Comparison of ENCODE assay signal across 20 mouse cellular contexts in the genomic region with DNA sequence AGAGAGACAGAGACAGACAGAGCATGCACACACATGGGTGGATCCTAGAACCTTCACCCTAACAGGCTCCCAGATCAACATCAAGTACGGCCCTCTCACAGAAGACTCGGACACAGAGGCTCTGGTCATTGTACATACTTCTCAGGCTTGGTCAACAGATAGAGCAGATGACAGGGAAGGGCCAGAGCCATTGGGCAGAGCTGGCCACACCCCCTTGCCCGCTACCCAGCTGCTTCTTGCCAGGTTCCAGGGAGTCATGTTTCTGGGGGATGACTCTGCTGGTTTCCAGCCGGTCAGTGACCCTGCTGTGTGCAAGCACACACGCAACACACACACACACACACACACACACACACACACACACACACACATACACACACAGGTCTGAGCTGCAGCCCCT. TPM values are rescaled to one million over a fixed set of nuclear protein-coding genes. Genes with fewer than 3 reads are reported as not detected.
A peak's percentile ranks its signal among the peaks of the same experiment; 100 is the strongest.
DNase-seq lines count a peak whose midpoint lies in the region; ATAC-seq lines count a peak whose summit lies in the region.
"Had no signal": no experiment of that assay in that cellular context is flagged by ENCODE, and none has a peak within 500 bp of the region (broad histone marks: within the 10 kb centered on the region; RNA-seq: fewer than 3 reads in every experiment).

No protein-coding gene starts in this region.

- DNase-seq in adrenal gland, postnatal 14 days: peak; percentile 66
- DNase-seq in adrenal gland, postnatal 4 days (ENCODE audit: low spot score in 2 of 2): no peak
- no peak for DNase-seq in kidney, postnatal 25 days
- peak; percentile 78 for DNase-seq in 416B (ENCODE audit: low read depth)
- DNase-seq in gastrocnemius, postnatal 25 days: peak; percentile 83
- no peak for DNase-seq in left cerebral cortex, postnatal 36 days (ENCODE audit: low spot score in 2 of 2)
- DNase-seq: B cell, adult 2 months; cerebellum, adult 2 months; lung, embryonic 14.5 days; right cerebral cortex, adult 18-20 months had no signal

- ATAC-seq in kidney, embryonic 16.5 days (ENCODE audit: low FRiP score, low TSS enrichment): 0 out of 2 replicates have a peak, but pooled peaks have one; percentile 21
- ATAC-seq in erythroid progenitor cell, adult 5-6 weeks (replicated peaks; ENCODE audit: low FRiP score, poor library complexity, severe bottlenecking): no peak
- ATAC-seq: intestine, embryonic 16.5 days had no signal

- H3K4me3 ChIP-seq in kidney, embryonic 16.5 days (ENCODE audit: low read length): no peak overlapping the region
- H3K4me3 ChIP-seq: heart, embryonic 12.5 days had no signal

- no peaks in the 10 kb centered on the region for H3K9me3 ChIP-seq in kidney, embryonic 16.5 days (ENCODE audit: low read length)
- H3K9me3 ChIP-seq: heart, embryonic 12.5 days had no signal

- H3K27me3 ChIP-seq in kidney, embryonic 16.5 days (ENCODE audit: insufficient read depth, low read length): no peaks in the 10 kb centered on the region

- 0 out of 2 replicates have a peak, but pooled peaks cover 4% of the 10 kb centered on the region for H3K4me1 ChIP-seq in kidney, embryonic 16.5 days (ENCODE audit: insufficient read depth, low read length)

- 30% methylated on average over 5 of the region's 5 CpGs for WGBS in kidney, embryonic 16.5 days

- no peak overlapping the region for H3K27ac ChIP-seq in kidney, embryonic 16.5 days (ENCODE audit: low read length)

- no peak overlapping the region for H3K9ac ChIP-seq in kidney, embryonic 16.5 days (replicated peaks; ENCODE audit: low read length)
- H3K9ac ChIP-seq: heart, embryonic 12.5 days; lung, embryonic 14.5 days had no signal

- H3K36me3 ChIP-seq in kidney, embryonic 16.5 days (ENCODE audit: insufficient read depth, low read length): no peaks in the 10 kb centered on the region
- H3K36me3 ChIP-seq: heart, embryonic 12.5 days had no signal

- intact Hi-C loops in left cerebral cortex, postnatal 36 days (cut with DNase I): no loop called here

- no peak overlapping the region for H3K4me2 ChIP-seq in kidney, embryonic 16.5 days (replicated peaks; ENCODE audit: low read depth, low read length)
- H3K4me2 ChIP-seq: heart, embryonic 12.5 days; lung, embryonic 14.5 days; midbrain, embryonic 11.5 days had no signal

RNA-seq across cellular contexts. Expression of gene Scn4a, which starts 2.2 kb away (rescaled TPM):
- 0.44 and 0.49 TPM in 2 replicates for total RNA-seq in adrenal gland, postnatal 14 days (2021)
- 1 to 10 TPM; 1.0 to 3.0 TPM for total RNA-seq in adrenal gland, postnatal 4 days (2021)
- polyA plus RNA-seq in kidney, embryonic 16.5 days (2015; fragmentation: Nextera tagmentation; extraction: Ambion mirVana): 0.41 and 0.47 TPM in 2 replicates
- 100 to 1,000 TPM; 310 to 342 TPM for total RNA-seq in gastrocnemius, postnatal 25 days (2021)
- total RNA-seq in left cerebral cortex, postnatal 36 days (2021): not detected
- total RNA-seq in erythroid progenitor cell, adult 5-6 weeks (2015; ENCODE audit: low replicate concordance): 0.84 TPM in 1 of 2 replicates, not detected in the other
- 0.39 TPM in 1 of 2 replicates, not detected in the other for total RNA-seq in erythroid progenitor cell, adult 5-6 weeks (2017; ENCODE audit: low replicate concordance)
- total RNA-seq: hematopoietic stem cell, adult 5-6 weeks had no signal
- polyA plus RNA-seq: intestine, embryonic 16.5 days; midbrain, embryonic 11.5 days had no signal

RNA-seq across cellular contexts. Expression of gene Prr29, which starts 14.4 kb away (rescaled TPM):
- not detected in 2 replicates for total RNA-seq in adrenal gland, postnatal 14 days (2021)
- not detected for total RNA-seq in adrenal gland, postnatal 4 days (2021)
- polyA plus RNA-seq in kidney, embryonic 16.5 days (2015; fragmentation: Nextera tagmentation; extraction: Ambion mirVana): 0.36 and 0.39 TPM in 2 replicates
- 1 to 10 TPM; 7.0 to 8.0 TPM for total RNA-seq in gastrocnemius, postnatal 25 days (2021)
- not detected for total RNA-seq in left cerebral cortex, postnatal 36 days (2021)
- total RNA-seq in erythroid progenitor cell, adult 5-6 weeks (2015; ENCODE audit: low replicate concordance): not detected in 2 replicates
- not detected in 2 replicates for total RNA-seq in erythroid progenitor cell, adult 5-6 weeks (2017; ENCODE audit: low replicate concordance)
- total RNA-seq: ES-E14; hematopoietic stem cell, adult 5-6 weeks; left cerebral cortex, postnatal 10 days had no signal
- polyA plus RNA-seq: embryonic facial prominence, embryonic 11.5 days; heart, embryonic 12.5 days; midbrain, embryonic 11.5 days had no signal

RNA-seq across cellular contexts. Expression of gene Cd79b, which starts 36.3 kb away (rescaled TPM):
- 5.5 and 33.1 TPM in 2 replicates for total RNA-seq in adrenal gland, postnatal 14 days (2021)
- total RNA-seq in adrenal gland, postnatal 4 days (2021): 1 to 10 TPM; 2.8 to 5.2 TPM
- 6.9 and 7.2 TPM in 2 replicates for polyA plus RNA-seq in kidney, embryonic 16.5 days (2015; fragmentation: Nextera tagmentation; extraction: Ambion mirVana)
- total RNA-seq in gastrocnemius, postnatal 25 days (2021): under 1 TPM; 0.51 to 0.70 TPM
- total RNA-seq in left cerebral cortex, postnatal 36 days (2021): under 1 TPM; 0.27 to 0.34 TPM
- total RNA-seq in erythroid progenitor cell, adult 5-6 weeks (2015; ENCODE audit: low replicate concordance): 110 and 129 TPM in 2 replicates
- 29.3 and 46.0 TPM in 2 replicates for total RNA-seq in erythroid progenitor cell, adult 5-6 weeks (2017; ENCODE audit: low replicate concordance)

RNA-seq across cellular contexts. Expression of gene Icam2, which starts 37.0 kb away (rescaled TPM):
- 24.6 and 27.6 TPM in 2 replicates for total RNA-seq in adrenal gland, postnatal 14 days (2021)
- 10 to 100 TPM; 21.8 to 24.3 TPM for total RNA-seq in adrenal gland, postnatal 4 days (2021)
- 87.8 and 95.9 TPM in 2 replicates for polyA plus RNA-seq in kidney, embryonic 16.5 days (2015; fragmentation: Nextera tagmentation; extraction: Ambion mirVana)
- 1 to 10 TPM; 4.3 to 7.2 TPM for total RNA-seq in gastrocnemius, postnatal 25 days (2021)
- total RNA-seq in left cerebral cortex, postnatal 36 days (2021): 1 to 10 TPM; 3.1 to 4.1 TPM
- total RNA-seq in erythroid progenitor cell, adult 5-6 weeks (2015; ENCODE audit: low replicate concordance): 23.9 TPM in 1 of 2 replicates, not detected in the other
- 9.5 and 15.1 TPM in 2 replicates for total RNA-seq in erythroid progenitor cell, adult 5-6 weeks (2017; ENCODE audit: low replicate concordance)

RNA-seq across cellular contexts. Expression of gene Gh, which starts 49.2 kb away (rescaled TPM):
- total RNA-seq in adrenal gland, postnatal 14 days (2021): not detected in 2 replicates
- total RNA-seq in adrenal gland, postnatal 4 days (2021): under 1 TPM in 1 of 2 experiments, not detected in 1; 0.37 TPM
- polyA plus RNA-seq in kidney, embryonic 16.5 days (2015; fragmentation: Nextera tagmentation; extraction: Ambion mirVana): not detected in 2 replicates
- not detected for total RNA-seq in gastrocnemius, postnatal 25 days (2021)
- not detected for total RNA-seq in left cerebral cortex, postnatal 36 days (2021)
- not detected in 2 replicates for total RNA-seq in erythroid progenitor cell, adult 5-6 weeks (2015; ENCODE audit: low replicate concordance)
- 2.7 TPM in 1 of 2 replicates, not detected in the other for total RNA-seq in erythroid progenitor cell, adult 5-6 weeks (2017; ENCODE audit: low replicate concordance)
- total RNA-seq: ES-E14; hematopoietic stem cell, adult 5-6 weeks; left cerebral cortex, postnatal 10 days had no signal
- polyA plus RNA-seq: cerebellum, adult 2 months; embryonic facial prominence, embryonic 11.5 days; heart, embryonic 12.5 days; intestine, embryonic 16.5 days; lung, embryonic 14.5 days; midbrain, embryonic 11.5 days; testis, adult 2 months had no signal

Comparison
In these comparisons a context has a peak if more than half of its experiments do, and no peak if none do; other contexts are left out.
1. DNase-seq: peak in adrenal gland, postnatal 14 days (single experiment), 416B (single experiment) and gastrocnemius, postnatal 25 days (single experiment); none in adrenal gland, postnatal 4 days (0 of 2), kidney, postnatal 25 days (0 of 2) and left cerebral cortex, postnatal 36 days (0 of 2).
2. RNA of gene Scn4a, which starts 2.2 kb away (total RNA-seq): 310 to 342 TPM in gastrocnemius, postnatal 25 days; 1.0 to 3.0 TPM in adrenal gland, postnatal 4 days, 0.39 to 0.84 TPM in erythroid progenitor cell, adult 5-6 weeks, 0.44 to 0.49 TPM in adrenal gland, postnatal 14 days and not detected in left cerebral cortex, postnatal 36 days; every median in the first group is over 10 times any median in the second.